Mouse (Mus musculus) lung, embryonic 14.5 days (tissue): ENCODE results near the gene Maff. TPM values are rescaled to one million over a fixed set of nuclear protein-coding genes. Genes with fewer than 3 reads are reported as not detected.

Experiments used
- ATAC-seq: fragments of 200-750 bp; cut with Nextera tagmentation; 2 replicates; pipeline ENCODE4 v1.8.0; 2017; ENCODE audit warnings: mild to moderate bottlenecking, moderate TSS enrichment, moderate library complexity; ENCODE audit not compliant: insufficient read depth
- DNase-seq: peaks from one replicate; pipeline ENCODE4 v3.0.0-alpha.2; 2015
- H3K27ac ChIP-seq: fragments of 300-500 bp; sonication (generic); 2 replicates; pipeline ENCODE4 v1.5.1; 2014; ENCODE audit warnings: low read depth, mild to moderate bottlenecking, moderate library complexity
- H3K27me3 ChIP-seq: fragments of 300-500 bp; sonication (generic); 2 replicates; pipeline ENCODE4 v1.6.1; 2014; ENCODE audit warnings: low read length, control low read depth; ENCODE audit not compliant: insufficient read depth
- H3K36me3 ChIP-seq: fragments of 300-500 bp; sonication (generic); 2 replicates; pipeline ENCODE4 v1.6.1; 2014; ENCODE audit warnings: control low read depth; ENCODE audit not compliant: insufficient read depth
- H3K4me1 ChIP-seq: fragments of 300-500 bp; sonication (generic); 2 replicates; pipeline ENCODE4 v1.6.1; 2014; ENCODE audit warnings: antibody characterized with exemption, control low read depth; ENCODE audit not compliant: insufficient read depth
- H3K4me2 ChIP-seq: fragments of 300-500 bp; sonication (generic); 2 replicates; pipeline ENCODE4 v1.6.1; 2014; ENCODE audit warnings: mild to moderate bottlenecking
- H3K4me3 ChIP-seq: fragments of 300-500 bp; sonication (generic); 2 replicates; pipeline ENCODE4 v1.5.1; 2014; ENCODE audit warnings: low read depth, low read length
- H3K9ac ChIP-seq: fragments of 300-500 bp; sonication (generic); 2 replicates; pipeline ENCODE4 v1.6.1; 2014
- H3K9me3 ChIP-seq: fragments of 300-500 bp; sonication (generic); 2 replicates; pipeline ENCODE4 v1.6.1; 2016; ENCODE audit warnings: low read depth, low read length, control low read depth
- CTCF ChIP-seq: IDR thresholded peaks from 2 replicates; pipeline ENCODE4 v1.5.1; 2016; ENCODE audit warnings: antibody characterized with exemption, low read depth
- WGBS: fragments of 180-500 bp; shearing (Covaris S2); extraction: QIAGEN DNeasy Blood & Tissue Kit; methylation state at CpG from one replicate; pipeline ENCODE4 v1.1.7; 2014; 5-methylcytosine and 5-hydroxymethylcytosine counted together
- polyA plus RNA-seq: library from polyadenylated mRNA; unstranded; fragments of >200 nt; fragmentation: Nextera tagmentation; extraction: Ambion mirVana; gene quantifications from 2 replicates; pipeline ENCODE4 v1.2.1, GENCODE M21; 2014

Maff gene
- polyA plus RNA-seq, 1 experiment from 2014 or later: 3.3 TPM

GRCm38 (mm10) chr15:79374760-79375159 is 28.3 kb downstream of the Maff start:
- 40% methylated on average over 3 of the region's 3 CpGs for WGBS
- Histone ChIP-seq H3K4me3 (no peak overlapping the region), H3K4me1 (no peaks in the 10 kb centered on the region), H3K27ac (peak overlapping the region; percentile 74), H3K9ac (no peak overlapping the region), H3K9me3 (no peaks in the 10 kb centered on the region), H3K27me3 (no peaks in the 10 kb centered on the region), H3K36me3 (peaks cover 72% of the 10 kb centered on the region), H3K4me2 (no peak overlapping the region)
- no peak for ATAC-seq
- no peak for DNase-seq
- TF ChIP-seq CTCF: no peak

- Histone ChIP-seq H3K4me2 (no peak overlapping the region), H3K9me3 (no peaks in the 10 kb centered on the region), H3K27me3 (no peaks in the 10 kb centered on the region), H3K36me3 (peaks cover 55% of the 10 kb centered on the region), H3K4me1 (peaks cover 6% of the 10 kb centered on the region), H3K4me3 (no peak overlapping the region), H3K27ac (no peak overlapping the region), H3K9ac (no peak overlapping the region)
- TF ChIP-seq CTCF: peak; percentile 46
- WGBS: 66% methylated on average over 6 of the region's 6 CpGs
- peak; percentile 44; the same call in 1 of the 2 replicates for ATAC-seq
- DNase-seq: peak; percentile 71
Measured at GRCm38 (mm10) chr15:79377681-79378080, 31.3 kb downstream of the Maff start.

- ATAC-seq (no peak), DNase-seq (no peak)
- WGBS: 95% methylated on average over 10 of the region's 10 CpGs
- Histone ChIP-seq H3K27me3 (no peaks in the 10 kb centered on the region), H3K4me2 (no peak overlapping the region), H3K9me3 (no peaks in the 10 kb centered on the region), H3K9ac (no peak overlapping the region), H3K27ac (no peak overlapping the region), H3K4me1 (peaks cover 6% of the 10 kb centered on the region), H3K36me3 (peaks cover 46% of the 10 kb centered on the region), H3K4me3 (no peak overlapping the region)
- TF ChIP-seq CTCF: no peak
Measured at GRCm38 (mm10) chr15:79378608-79379007, 32.2 kb downstream of the Maff start.

GRCm38 (mm10) chr15:79379658-79380057 is 33.2 kb downstream of the Maff start:
- TF ChIP-seq CTCF: no peak
- Histone ChIP-seq H3K4me1 (peaks cover 6% of the 10 kb centered on the region), H3K27ac (no peak overlapping the region), H3K9ac (no peak overlapping the region), H3K4me3 (no peak overlapping the region), H3K36me3 (peaks cover 36% of the 10 kb centered on the region), H3K4me2 (no peak overlapping the region), H3K9me3 (no peaks in the 10 kb centered on the region), H3K27me3 (no peaks in the 10 kb centered on the region)
- ATAC-seq: no peak
- DNase-seq: no peak
- WGBS: 86% methylated on average over 7 of the region's 7 CpGs

GRCm38 (mm10) chr15:79380468-79381444 is 34.3 kb downstream of the Maff start:
- Histone ChIP-seq H3K4me3 (no peak overlapping the region), H3K27me3 (no peaks in the 10 kb centered on the region), H3K9me3 (no peaks in the 10 kb centered on the region), H3K36me3 (peaks cover 28% of the 10 kb centered on the region), H3K9ac (no peak overlapping the region), H3K4me1 (peaks cover 6% of the 10 kb centered on the region), H3K4me2 (no peak overlapping the region), H3K27ac (peak overlapping the region; percentile 58; the same call in 1 of the 2 replicates)
- ATAC-seq: peak; percentile 57
- WGBS: 38% methylated on average over 23 of the region's 23 CpGs
- peak; percentile 91 for TF ChIP-seq CTCF
- peak; percentile 91 for DNase-seq

GRCm38 (mm10) chr15:79381644-79382043 is 35.2 kb downstream of the Maff start:
- Histone ChIP-seq H3K4me1 (peaks cover 6% of the 10 kb centered on the region), H3K27ac (peak overlapping the region; percentile 20; the same call in 1 of the 2 replicates), H3K4me3 (no peak overlapping the region), H3K9me3 (no peaks in the 10 kb centered on the region), H3K36me3 (peaks cover 20% of the 10 kb centered on the region), H3K27me3 (no peaks in the 10 kb centered on the region), H3K9ac (no peak overlapping the region), H3K4me2 (no peak overlapping the region)
- WGBS: 79% methylated on average over 9 of the region's 9 CpGs
- TF ChIP-seq CTCF: no peak
- DNase-seq (no peak), ATAC-seq (no peak)

GRCm38 (mm10) chr15:79387081-79387480 is 40.7 kb downstream of the Maff start:
- ATAC-seq (no peak), DNase-seq (no peak)
- H3K27ac ChIP-seq: no peak overlapping the region
- 72% methylated on average over 6 of the region's 6 CpGs for WGBS
- TF ChIP-seq CTCF: no peak
- H3K9me3 ChIP-seq: no peaks in the 10 kb centered on the region
- no peak overlapping the region for H3K4me3 ChIP-seq
- 0 out of 2 replicates have a peak, but pooled peaks cover 5% of the 10 kb centered on the region for H3K36me3 ChIP-seq
- no peak overlapping the region for H3K9ac ChIP-seq
- no peaks in the 10 kb centered on the region for H3K27me3 ChIP-seq
- H3K4me2 ChIP-seq: no peak overlapping the region
- H3K4me1 ChIP-seq: peaks cover 28% of the 10 kb centered on the region
